Mouse (Mus musculus) testis, adult 2 months (tissue): ENCODE data around the gene Hoxb6.

ENCODE experiments used
- CTCF ChIP-seq: fragments of 200-500 bp; IDR thresholded peaks from 2 replicates; pipeline ENCODE4 v1.5.1; 2012; ENCODE audit warnings: low read depth, mild to moderate bottlenecking, inconsistent platforms, low read length, moderate library complexity; ENCODE audit not compliant: control insufficient read depth, insufficient read depth, insufficient replicate concordance
- POLR2A ChIP-seq: fragments of 200-500 bp; IDR thresholded peaks from 2 replicates; pipeline ENCODE4 v1.6.1; 2012; ENCODE audit warnings: low read depth, mild to moderate bottlenecking, inconsistent platforms, low read length, moderate library complexity; ENCODE audit not compliant: control insufficient read depth

DNA sequence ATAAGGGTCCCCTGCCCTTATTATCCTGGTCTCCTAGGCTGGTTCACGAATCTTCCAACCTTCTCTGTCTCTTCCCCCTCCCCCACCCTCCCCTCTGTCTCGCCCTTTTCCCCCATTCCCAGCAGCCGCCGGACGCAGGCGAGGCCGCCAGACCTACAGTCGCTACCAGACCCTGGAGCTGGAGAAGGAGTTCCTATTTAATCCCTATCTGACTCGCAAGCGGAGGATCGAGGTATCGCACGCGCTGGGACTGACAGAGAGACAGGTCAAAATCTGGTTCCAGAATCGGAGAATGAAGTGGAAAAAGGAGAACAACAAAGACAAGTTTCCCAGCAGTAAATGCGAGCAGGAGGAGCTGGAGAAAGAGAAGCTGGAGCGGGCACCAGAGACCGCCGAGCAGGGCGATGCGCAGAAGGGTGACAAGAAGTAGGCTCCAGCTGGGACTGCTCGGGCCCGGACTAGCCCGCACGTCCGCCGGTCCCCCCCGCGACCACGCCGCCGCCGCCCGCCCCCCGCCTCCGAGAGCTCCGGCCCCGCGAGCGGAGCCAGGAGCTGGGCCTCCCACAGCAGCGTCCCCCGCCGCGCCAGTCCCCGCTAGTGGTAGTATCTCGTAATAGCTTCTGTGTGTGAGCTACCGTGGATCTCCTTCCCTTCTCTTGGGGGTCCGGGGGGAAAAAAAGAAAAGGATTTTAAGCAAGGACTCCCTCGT, 8.1 kb upstream of the Hoxb6 start:
- no peak for TF ChIP-seq CTCF
- no peak for TF ChIP-seq POLR2A
